Mouse (Mus musculus) heart, postnatal 0 days (tissue): ENCODE results near the gene Commd6.

Experiments used
- CTCF ChIP-seq: IDR thresholded peaks from 2 replicates; pipeline ENCODE4 v1.5.1; 2016; ENCODE audit warnings: antibody characterized with exemption, control low read depth, low read depth
- EP300 ChIP-seq: IDR thresholded peaks from 2 replicates; pipeline ENCODE4 v1.6.1; 2016; ENCODE audit warnings: antibody characterized with exemption, low read depth

- TF ChIP-seq CTCF, result no peak
- no peak for TF ChIP-seq EP300
Measured at GRCm38 (mm10) chr14:101586096-101586495, 54.4 kb downstream of the Commd6 start.
